Mouse (Mus musculus) bone marrow, adult 2 months (tissue): ENCODE data around the gene Tomm40l.

Experiments
- CTCF ChIP-seq: fragments of 200-500 bp; IDR thresholded peaks from 2 replicates; pipeline ENCODE4 v1.5.1; 2011; ENCODE audit warnings: low read length, control low read depth; ENCODE audit not compliant: control insufficient read depth, insufficient read depth
- POLR2A ChIP-seq: fragments of 200-500 bp; IDR thresholded peaks from 2 replicates; pipeline ENCODE4 v1.6.1; 2011; ENCODE audit warnings: low read depth, mild to moderate bottlenecking, control low read depth, low read length, borderline replicate concordance; ENCODE audit not compliant: control insufficient read depth

- TF ChIP-seq POLR2A (no peak), CTCF (no peak)
Measured at GRCm38 (mm10) chr1:171271622-171272021, 49.3 kb upstream of the Tomm40l start.
